Mouse (Mus musculus): ENCODE results near the gene Nhej1. TPM values are rescaled to one million over a fixed set of nuclear protein-coding genes. Genes with fewer than 3 reads are reported as not detected.

Gene Nhej1
- 5.1 and 6.3 TPM in 2 replicates for polyA plus RNA-seq (2012; ENCODE audit: insufficient read depth, insufficient read length, missing spikeins)

DNA sequence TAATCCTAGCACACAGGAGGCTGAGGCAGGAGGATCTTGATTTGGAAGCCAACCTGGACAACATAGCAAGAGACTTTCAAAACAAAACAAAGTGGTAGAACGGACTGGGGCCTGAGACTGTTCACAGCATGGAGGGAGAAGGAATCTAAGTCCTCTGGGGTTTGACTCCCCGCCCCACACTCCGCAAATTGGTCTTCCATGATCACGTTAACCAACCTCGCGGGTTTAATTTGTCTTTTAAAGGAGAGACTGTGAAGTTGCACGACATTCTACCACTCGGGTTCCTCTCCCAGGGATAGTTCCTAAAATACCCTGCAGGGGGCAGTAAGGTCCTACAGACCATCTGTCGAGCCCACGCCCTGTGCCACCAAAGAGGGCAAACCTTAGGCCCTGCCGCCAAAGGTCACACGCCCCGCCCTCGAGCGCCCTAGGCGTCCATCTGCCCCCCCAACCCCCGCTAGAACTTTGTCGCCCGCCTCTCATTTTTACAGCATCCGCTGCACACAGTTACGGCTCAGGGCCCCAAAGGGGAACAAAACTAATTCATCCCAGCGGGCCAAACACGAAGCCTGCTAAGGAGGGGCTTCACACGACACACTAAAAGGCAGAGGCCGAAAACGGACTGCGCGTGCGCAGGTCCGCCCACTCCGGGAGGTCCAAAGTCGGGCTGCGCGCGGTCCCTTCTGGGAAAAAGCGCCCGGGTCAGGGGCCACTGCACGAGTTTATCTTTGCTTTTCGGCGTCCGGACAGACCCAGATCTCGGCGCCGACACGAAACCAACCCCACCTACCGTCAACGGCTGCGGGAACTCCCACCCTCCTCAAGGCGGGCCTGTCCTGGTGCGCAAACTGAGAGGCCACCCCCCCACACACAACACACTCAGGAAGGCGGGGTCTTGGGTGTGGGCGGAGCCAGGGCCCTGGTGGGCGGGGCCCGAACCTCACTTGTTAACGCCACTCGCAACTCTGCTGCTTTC is at the start of gene Nhej1:
Gene Nhej1 (minus strand): TSS at position 855 of the 976 bp plus-strand sequence.
- Histone ChIP-seq H3K4me3 (ENCODE audit: insufficient read depth, low read length) (peak within 1 kb of the TSS; percentile 87), H3K27ac (ENCODE audit: insufficient read depth, low read depth, low read length) (peak within 1 kb of the TSS; percentile 98), H3K4me1 (ENCODE audit: control insufficient read depth, insufficient read depth, low read length) (peaks cover 16% of the 10 kb centered on the region)
- TF ChIP-seq CTCF (IDR thresholded peaks at IDR 0.05; ENCODE audit: low read depth, low read length) (peak; percentile 42; the same call in 1 of the 2 replicates), POLR2A (IDR thresholded peaks at IDR 0.05; ENCODE audit: borderline replicate concordance, low read depth, low read length) (no peak)

- peak within 1 kb of the TSS; percentile 67 for H3K4me3 ChIP-seq (ENCODE audit: insufficient read depth, low read length)
- peaks cover 8% of the 10 kb centered on the region for H3K4me1 ChIP-seq (ENCODE audit: control insufficient read depth, insufficient read depth, low read length)
- peak within 1 kb of the TSS; percentile 36; the same call in 1 of the 2 replicates for H3K27ac ChIP-seq (ENCODE audit: insufficient read depth, low read depth, low read length)
- TF ChIP-seq POLR2A (IDR thresholded peaks at IDR 0.05; ENCODE audit: borderline replicate concordance, low read depth, low read length), result no peak
- no peak for TF ChIP-seq CTCF (IDR thresholded peaks at IDR 0.05; ENCODE audit: low read depth, low read length)
Measured at GRCm38 (mm10) chr1:75168472-75169464, 43.8 kb upstream of the Nhej1 start, which contains the start of gene Zfand2b. Gene Zfand2b, plus strand, starts transcription at chr1:75168646.

DNA sequence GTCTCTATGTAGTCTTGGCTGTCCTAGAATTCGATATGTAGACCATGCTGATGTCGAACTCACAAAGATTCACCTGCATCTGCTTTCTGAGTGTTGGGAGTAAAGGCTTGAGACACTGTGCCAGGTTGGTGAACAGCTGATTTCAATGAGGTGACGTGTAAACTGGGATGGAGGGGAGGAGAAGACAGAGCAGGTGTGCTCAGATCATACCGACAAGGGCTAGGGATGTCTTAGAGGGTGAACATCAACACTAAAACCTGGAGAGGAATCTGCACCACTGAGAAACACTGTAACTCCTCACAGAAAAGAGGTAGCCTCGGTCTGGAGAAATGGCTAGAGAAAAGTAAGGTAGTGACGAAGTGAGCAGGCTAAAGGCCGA is 43.1 kb upstream of the Nhej1 start:
- no peak for TF ChIP-seq CTCF (IDR thresholded peaks at IDR 0.05; ENCODE audit: low read depth, low read length)
- TF ChIP-seq POLR2A (IDR thresholded peaks at IDR 0.05; ENCODE audit: borderline replicate concordance, low read depth, low read length), result no peak
- Histone ChIP-seq H3K27ac (ENCODE audit: insufficient read depth, low read depth, low read length) (0 out of 2 replicates have a peak overlapping the region, but pooled peaks have one; percentile 26), H3K4me3 (ENCODE audit: insufficient read depth, low read length) (peak overlapping the region; percentile 67), H3K4me1 (ENCODE audit: control insufficient read depth, insufficient read depth, low read length) (peaks cover 8% of the 10 kb centered on the region)

GRCm38 (mm10) chr1:75160256-75160617 is 35.2 kb upstream of the Nhej1 start:
- H3K4me1 ChIP-seq (ENCODE audit: control insufficient read depth, insufficient read depth, low read length), result 0 out of 2 replicates have a peak, but pooled peaks cover 2% of the 10 kb centered on the region
- H3K27ac ChIP-seq (ENCODE audit: insufficient read depth, low read depth, low read length), result no peak overlapping the region
- TF ChIP-seq POLR2A (IDR thresholded peaks at IDR 0.05; ENCODE audit: borderline replicate concordance, low read depth, low read length) (no peak), CTCF (IDR thresholded peaks at IDR 0.05; ENCODE audit: low read depth, low read length) (no peak)
- H3K4me3 ChIP-seq (ENCODE audit: insufficient read depth, low read length), result no peak overlapping the region

DNA sequence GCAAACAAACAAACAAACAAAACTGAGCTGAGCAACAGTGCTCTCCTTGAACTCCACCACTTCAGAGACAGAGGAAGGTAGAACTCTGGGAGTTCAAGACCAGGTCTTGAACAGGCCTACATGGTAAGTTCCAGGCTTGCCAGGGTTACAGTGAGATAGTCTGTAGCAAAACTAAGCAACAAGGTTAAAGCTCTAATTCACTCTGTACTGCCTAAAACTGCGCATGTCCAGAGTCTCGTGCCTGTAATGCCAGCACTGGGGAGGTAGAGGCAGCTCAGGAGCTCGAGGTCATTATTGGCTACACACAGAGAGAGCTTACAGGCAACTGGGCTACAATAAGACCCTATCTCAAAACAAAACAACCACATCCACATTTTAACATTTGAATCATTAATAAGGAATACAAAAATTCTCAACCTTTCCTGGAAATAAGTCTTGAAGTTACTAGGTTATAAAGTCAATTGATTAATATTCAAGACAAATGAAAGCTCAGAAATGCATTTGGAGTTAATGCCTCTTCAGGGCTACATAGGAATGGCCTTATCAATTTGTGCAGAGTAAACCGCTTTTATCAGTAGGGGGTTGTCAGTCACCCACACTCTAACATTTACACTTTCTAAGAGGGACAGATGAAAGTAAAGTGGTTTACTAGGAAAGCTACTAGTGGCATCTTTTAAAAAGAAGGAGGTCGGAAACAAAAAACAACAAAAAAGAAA is 34.7 kb upstream of the Nhej1 start:
- H3K4me1 ChIP-seq (ENCODE audit: control insufficient read depth, insufficient read depth, low read length), result 0 out of 2 replicates have a peak, but pooled peaks cover 2% of the 10 kb centered on the region
- H3K4me3 ChIP-seq (ENCODE audit: insufficient read depth, low read length), result no peak overlapping the region
- no peak overlapping the region for H3K27ac ChIP-seq (ENCODE audit: insufficient read depth, low read depth, low read length)
- TF ChIP-seq POLR2A (IDR thresholded peaks at IDR 0.05; ENCODE audit: borderline replicate concordance, low read depth, low read length), result no peak
- no peak for TF ChIP-seq CTCF (IDR thresholded peaks at IDR 0.05; ENCODE audit: low read depth, low read length)

DNA sequence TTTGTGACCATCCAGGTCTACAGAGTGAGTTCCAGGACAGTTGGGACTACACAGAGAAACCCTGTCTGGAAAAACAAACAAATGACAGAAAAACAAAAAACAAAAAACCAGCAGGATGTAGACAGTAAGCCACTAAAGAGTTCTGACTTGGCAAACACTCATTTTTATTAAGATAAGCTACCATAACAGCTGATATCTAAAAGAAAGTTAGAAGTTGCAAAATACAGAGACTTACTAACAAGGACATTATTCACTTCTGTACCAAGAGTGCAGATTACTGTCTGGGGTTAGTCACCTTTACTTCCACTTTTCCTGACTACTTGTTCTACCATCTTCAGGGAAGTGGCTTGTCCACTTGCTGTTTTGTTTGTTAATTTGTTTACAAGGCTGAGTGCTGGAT is 34.0 kb upstream of the Nhej1 start:
- H3K27ac ChIP-seq (ENCODE audit: insufficient read depth, low read depth, low read length), result no peak overlapping the region
- no peak overlapping the region for H3K4me3 ChIP-seq (ENCODE audit: insufficient read depth, low read length)
- 0 out of 2 replicates have a peak, but pooled peaks cover 2% of the 10 kb centered on the region for H3K4me1 ChIP-seq (ENCODE audit: control insufficient read depth, insufficient read depth, low read length)
- no peak for TF ChIP-seq POLR2A (IDR thresholded peaks at IDR 0.05; ENCODE audit: borderline replicate concordance, low read depth, low read length)
- TF ChIP-seq CTCF (IDR thresholded peaks at IDR 0.05; ENCODE audit: low read depth, low read length), result no peak

- no peak overlapping the region for H3K27ac ChIP-seq (ENCODE audit: insufficient read depth, low read depth, low read length)
- H3K4me1 ChIP-seq (ENCODE audit: control insufficient read depth, insufficient read depth, low read length), result 0 out of 2 replicates have a peak, but pooled peaks cover 2% of the 10 kb centered on the region
- TF ChIP-seq CTCF (IDR thresholded peaks at IDR 0.05; ENCODE audit: low read depth, low read length), result no peak
- no peak for TF ChIP-seq POLR2A (IDR thresholded peaks at IDR 0.05; ENCODE audit: borderline replicate concordance, low read depth, low read length)
- no peak overlapping the region for H3K4me3 ChIP-seq (ENCODE audit: insufficient read depth, low read length)
Measured at GRCm38 (mm10) chr1:75155837-75156236, 30.8 kb upstream of the Nhej1 start.

DNA sequence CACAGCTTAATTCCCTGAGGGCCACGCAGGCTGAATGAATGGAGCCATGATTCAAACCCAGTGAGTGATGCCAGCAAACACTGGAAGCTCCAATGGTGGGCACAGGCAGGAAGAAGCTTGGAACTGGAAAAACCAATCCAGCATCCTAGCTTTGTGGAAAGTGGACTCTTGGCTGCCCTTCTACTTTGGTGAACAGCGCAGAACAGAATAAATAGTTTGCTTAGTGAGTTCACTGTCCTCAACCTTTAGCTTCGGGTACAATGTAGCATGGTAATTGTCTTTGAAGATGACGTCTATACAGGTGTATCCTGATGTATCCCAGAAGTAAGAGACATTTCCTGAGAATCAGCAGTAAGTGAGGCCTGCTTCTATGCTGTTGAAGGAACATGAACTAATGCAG is 23.7 kb upstream of the Nhej1 start:
- TF ChIP-seq POLR2A (IDR thresholded peaks at IDR 0.05; ENCODE audit: borderline replicate concordance, low read depth, low read length), result no peak
- no peak for TF ChIP-seq CTCF (IDR thresholded peaks at IDR 0.05; ENCODE audit: low read depth, low read length)
- no peak overlapping the region for H3K27ac ChIP-seq (ENCODE audit: insufficient read depth, low read depth, low read length)
- no peak overlapping the region for H3K4me3 ChIP-seq (ENCODE audit: insufficient read depth, low read length)
- H3K4me1 ChIP-seq (ENCODE audit: control insufficient read depth, insufficient read depth, low read length), result peaks cover 16% of the 10 kb centered on the region

Measured in bone marrow macrophage, adult 2 months (primary cell).